Mouse (Mus musculus) heart, postnatal 4 days (tissue): ENCODE measurements around the gene Tnfsf15. TPM values are rescaled to one million over a fixed set of nuclear protein-coding genes. Genes with fewer than 3 reads are reported as not detected.
A peak's percentile ranks its signal among the peaks of the same experiment; 100 is the strongest.

Experiments used
- DNase-seq: peaks from one replicate; pipeline ENCODE4 v3.0.0; 2021
- total RNA-seq, 2 experiments: library from RNA; stranded (reverse); gene quantifications; 2 replicates each; pipeline ENCODE4 v1.2.3; 2021

The Tnfsf15 gene
- total RNA-seq, result under 1 TPM in 1 of 2 experiments, not detected in 1; 0.07 TPM

DNA sequence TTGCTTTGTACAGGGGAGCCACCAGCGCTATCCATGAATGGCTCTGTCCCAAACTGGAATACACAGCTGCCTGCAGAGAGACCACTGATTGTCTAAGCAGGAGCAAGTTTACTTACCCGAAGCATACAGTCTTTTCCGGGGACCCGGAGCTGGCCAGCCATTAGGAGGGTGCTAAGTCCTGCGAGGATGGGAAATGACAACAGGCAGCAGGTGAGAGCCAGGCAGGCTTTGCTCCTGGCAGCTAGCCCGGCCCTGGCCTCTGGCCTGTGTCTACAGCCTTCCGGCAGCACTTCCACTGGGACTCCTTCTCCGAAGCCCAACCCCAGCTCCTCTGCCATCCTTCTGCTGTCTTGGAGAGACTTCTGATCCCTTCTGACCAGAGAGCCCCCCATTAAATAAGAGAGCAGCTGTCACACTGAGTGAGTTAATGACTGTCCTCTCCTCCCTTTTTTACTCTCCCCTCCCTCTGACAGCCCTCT is at the start of gene Tnfsf15:
TSS of gene Tnfsf15 (minus strand) at position 421 of the 479 bp plus-strand sequence.
- DNase-seq, result peak; percentile 74

DNA sequence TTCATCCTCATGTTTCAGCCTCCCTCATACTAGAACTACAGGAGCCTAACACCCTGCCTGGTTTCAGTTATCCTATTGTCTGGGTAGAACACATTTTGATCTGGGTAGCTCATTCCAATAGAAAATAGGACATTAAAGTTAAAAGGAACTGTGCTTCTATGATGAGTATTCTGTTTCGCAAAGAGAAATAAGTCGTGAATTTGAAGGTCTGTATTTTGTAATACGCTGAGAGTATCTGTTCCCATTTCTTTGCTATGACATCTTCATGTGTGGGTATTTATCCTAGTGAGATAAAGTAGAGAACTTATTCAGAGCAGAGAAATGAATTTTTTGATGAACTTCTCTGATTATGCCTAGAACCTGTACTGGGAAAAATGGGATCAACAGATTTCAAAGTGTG is 47.4 kb upstream of the Tnfsf15 start:
- DNase-seq, result no peak

DNA sequence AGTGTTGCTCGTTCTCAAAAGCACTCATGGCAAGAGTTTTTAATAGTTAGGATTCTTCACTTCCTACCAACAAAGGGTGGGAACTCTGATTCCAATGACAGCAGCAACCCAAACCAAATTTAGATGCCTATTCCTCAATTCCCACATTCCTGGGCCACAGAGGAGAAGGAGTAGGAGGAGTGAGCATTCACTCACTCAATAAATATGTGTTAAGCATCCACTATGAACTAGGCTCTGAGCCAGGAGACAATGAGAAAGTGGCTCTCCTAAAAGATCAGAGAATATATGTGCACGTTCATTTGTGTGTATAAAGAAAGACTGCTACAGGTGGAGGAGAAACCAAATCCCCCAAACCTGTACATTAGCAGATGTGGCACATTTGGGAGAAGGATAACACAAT is 40.6 kb upstream of the Tnfsf15 start:
- DNase-seq, result no peak

DNA sequence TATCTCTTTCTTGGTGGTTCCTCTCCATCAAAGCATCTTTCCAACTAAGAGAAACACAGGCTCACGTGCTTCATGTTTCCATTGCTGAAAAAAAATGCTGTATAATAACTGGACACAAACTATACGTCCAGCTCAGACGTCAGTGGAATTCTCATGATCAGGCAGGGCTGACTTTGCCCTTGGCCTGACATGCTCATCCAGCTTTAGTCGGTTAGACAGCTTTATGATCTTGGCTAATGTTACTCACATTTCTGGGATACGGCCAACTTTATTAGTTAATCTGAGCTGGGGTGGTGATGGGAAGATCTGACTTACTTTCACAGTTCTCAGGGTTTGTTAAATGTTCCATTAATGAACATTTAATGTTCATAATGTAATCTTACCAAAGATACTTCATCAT is 38.9 kb upstream of the Tnfsf15 start:
- no peak for DNase-seq

DNA sequence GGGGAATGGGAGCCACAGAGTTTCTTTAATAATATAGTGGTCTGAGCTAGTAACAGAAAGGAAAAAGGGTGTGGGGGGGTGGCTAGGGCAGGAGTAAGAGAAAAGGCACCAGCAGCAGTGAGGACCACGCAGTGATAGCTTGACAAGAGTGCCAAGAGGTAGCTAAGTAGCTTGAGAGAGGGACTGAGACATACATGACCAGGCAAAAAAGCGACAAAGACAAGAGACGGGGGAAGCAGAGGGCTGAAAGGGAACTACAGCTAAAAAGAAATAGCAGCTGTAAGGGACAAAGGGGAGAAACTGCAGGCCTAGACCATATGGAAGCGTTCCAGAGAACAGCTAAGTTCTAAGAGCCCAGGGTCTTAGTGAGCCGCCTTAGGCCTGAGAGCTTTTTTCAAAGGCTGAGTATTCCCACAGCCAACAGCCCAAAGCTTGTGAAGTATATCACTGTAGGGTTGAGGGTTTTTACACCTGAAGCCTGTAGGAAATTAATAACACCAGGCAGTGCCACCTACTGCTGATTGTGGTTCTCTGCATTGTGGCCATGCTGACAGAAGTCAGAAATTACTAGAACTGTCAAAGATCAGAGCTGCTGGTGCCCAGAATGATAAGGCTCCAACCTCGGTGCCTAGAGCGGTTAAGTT is 38.2 kb upstream of the Tnfsf15 start:
- no peak for DNase-seq

DNA sequence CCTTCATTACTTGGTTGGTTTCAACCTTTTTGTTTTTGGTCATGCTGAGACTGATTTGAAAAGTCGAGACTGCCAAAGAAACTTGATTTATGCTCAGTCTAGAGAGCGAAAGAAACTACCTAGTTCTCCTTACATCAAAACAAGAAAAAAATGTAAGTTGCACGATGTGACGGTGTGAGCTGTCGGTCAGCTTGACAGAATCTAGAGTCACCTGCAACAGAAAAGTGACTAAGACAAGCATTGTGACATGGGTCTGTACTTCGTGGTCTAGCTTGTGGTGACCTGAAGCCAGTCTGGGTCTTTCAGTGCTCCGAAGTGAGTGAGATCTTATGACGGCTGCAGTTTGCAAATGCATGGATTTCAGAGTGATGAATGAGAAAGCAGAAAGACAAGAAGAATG is 32.3 kb upstream of the Tnfsf15 start:
- DNase-seq, result no peak

DNA sequence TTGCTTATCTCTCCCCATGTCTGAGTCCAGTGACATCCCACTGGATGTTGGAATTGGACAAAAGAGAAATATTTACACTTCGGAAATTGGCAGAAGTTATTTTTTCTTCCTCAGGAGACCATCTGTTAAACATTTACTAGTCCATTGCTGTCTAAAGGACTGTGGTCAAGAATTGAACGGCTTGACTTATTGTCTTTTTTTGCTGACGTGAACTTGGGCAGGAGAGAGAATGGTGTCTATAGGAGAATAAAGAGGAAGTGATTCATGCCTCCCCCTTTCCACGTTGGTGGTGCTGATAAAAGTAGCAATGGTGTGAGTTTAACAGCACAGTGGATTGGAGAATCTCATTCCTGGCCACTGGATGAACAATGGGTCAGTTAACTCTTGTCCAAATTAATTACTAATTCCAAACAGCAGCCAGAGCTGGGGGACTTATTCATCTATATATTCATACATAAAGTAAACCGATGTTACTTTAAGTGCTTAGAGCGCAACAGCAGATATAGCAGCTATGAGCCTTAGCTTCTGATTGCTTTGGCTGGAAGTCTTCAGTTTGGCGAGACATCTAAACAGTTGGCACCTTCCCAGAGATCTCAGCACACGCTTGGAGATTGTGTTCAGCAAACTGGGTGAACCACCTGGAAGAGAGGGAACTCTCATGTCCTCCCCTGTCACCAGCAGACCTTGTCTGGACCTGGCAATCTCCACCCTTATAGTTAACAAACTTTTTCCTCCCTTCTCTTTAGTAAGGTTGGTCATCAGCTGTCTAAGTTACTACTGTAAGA is 28.6 kb upstream of the Tnfsf15 start:
- DNase-seq, result no peak

DNA sequence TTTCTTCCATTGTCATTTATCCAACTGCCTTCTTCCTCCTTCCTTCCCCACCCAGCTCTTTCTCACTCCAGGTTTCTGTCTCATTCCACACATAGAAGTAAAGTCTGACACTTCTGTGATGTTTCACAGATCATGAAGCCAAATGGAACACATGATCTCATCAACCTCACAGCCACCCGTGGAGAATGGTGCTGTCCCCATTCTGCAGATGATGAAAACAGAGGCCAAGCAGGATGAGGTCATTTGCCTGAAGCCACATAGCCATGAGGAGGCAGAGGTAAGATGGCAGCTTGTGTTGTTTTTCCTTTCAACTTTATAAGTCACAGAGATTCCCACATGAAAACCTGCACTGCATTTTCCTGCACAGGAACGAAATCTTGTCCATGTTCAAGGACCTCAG is 27.6 kb upstream of the Tnfsf15 start:
- DNase-seq, result no peak

DNA sequence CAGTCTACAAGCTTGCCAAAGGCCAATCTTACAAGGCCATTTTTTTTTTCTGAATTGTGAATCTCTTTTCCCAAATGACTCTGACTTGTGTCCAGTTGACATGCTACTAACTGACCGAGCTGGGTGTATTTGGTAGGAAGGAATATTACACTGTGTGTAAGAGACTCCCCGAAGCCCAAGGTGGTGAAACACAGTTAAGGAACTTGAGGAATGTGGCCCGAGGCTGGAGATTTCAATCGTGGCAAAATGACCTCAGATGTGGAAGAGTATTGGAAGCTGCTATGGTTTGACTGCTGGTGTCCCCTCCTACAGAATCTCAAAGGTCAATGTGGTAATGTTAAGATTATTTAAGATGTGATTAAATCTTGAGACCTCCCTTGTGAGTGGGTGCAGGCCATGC is 26.4 kb upstream of the Tnfsf15 start:
- no peak for DNase-seq

DNA sequence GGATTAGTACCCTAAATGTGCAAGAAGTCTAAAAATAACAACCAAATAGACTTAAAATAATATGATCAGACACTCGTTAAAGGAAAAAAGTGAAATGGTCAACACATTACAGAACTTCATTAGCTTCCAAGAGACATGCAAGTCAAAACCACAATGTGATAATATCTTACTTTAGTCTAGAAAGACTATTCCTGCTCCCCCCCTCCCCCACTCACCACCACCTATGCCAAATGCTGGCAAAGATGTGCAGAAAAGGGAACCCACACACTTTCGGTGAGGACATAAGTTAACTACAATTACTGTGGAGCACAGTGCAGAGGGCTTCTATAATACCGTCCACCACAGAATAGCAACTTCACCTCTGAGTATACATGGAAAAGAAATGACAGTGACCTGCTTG is 24.2 kb upstream of the Tnfsf15 start:
- no peak for DNase-seq

DNA sequence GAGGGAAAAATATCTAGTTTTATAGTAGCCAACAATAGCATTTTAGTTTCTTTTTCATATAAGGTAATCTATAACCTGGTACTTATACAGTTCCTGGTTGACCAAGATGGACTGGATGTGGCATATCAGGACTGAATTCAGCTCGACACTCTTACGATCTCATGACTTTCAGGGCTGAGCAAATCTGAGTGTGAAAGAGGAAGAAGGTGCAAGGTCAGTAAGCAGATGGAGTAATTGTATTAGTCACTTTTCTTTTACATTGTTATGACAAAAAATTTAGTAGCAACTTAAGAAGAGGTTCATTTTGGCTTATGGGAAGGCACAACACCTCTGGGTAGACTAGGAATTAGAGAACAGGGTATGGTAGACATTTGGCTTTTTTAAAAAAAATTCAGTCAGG is 20.1 kb upstream of the Tnfsf15 start:
- DNase-seq, result no peak

DNA sequence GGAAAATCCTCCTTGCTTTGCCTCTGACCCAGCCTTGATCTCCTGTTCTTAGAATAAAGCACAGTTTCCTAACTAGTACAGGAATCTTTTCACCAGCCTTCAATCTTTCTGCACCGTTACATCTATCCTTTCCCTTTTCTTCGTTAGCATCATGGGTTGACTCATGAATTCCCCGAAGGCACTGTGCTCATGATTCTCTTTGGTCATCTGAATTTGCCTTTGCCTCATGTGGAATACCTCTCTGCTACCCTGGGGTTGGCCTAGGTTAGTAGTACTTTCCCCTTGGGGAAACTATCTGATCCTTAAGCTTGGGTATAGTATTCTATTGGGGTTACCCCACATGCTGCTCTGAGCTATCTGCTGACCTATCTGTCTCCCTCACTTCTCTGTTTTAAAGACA is 15.0 kb upstream of the Tnfsf15 start:
- DNase-seq, result no peak

DNA sequence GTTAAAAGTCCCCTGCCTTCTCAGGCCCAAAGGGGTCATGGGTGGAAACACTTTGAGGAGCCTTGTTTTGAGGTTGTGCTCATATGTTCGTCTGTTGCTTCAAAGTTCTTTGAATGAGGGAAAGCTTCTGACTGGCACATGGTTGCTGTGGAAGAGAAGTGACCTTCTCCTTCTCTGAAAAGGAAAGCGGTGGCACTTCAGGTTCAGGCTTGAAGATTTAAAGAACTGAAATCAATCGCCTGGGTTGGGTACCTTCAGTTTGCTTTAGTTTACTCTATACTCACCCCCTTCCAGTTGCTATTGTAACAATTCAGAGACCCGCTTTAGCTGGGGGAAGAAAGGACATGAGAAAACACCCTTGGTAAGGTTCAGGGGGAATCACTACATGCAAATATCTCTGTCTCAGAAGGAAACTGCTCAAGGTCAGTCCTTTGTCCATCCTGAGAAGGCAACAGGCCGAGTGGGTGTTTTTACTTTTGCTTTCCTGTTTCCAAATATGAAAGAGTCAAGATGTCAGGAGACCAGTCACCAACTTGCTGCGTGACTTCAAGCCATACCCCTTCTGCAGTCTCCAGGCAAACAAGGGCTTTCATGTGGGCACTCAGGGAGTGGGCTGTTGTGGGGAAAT is 12.7 kb upstream of the Tnfsf15 start:
- no peak for DNase-seq

DNA sequence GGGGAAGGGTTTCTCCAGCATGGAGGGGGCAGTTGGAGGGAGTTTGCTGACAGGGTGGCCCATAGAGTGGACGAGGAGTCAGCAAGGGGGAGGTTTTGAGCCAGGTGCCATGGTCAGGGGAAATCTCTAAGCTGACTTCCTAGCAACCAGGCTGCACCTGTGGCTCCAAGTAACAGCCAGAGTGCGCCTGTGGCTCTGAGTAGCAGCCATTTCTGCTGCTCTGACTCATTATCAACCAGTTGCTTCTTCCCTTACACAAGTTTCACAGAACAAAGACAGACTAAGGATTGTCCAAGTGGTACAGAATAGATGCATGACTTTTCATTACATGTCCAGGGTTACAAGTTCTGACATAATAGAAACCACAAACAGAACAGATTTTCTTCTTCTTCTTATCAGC is 11.2 kb upstream of the Tnfsf15 start:
- DNase-seq, result no peak

DNA sequence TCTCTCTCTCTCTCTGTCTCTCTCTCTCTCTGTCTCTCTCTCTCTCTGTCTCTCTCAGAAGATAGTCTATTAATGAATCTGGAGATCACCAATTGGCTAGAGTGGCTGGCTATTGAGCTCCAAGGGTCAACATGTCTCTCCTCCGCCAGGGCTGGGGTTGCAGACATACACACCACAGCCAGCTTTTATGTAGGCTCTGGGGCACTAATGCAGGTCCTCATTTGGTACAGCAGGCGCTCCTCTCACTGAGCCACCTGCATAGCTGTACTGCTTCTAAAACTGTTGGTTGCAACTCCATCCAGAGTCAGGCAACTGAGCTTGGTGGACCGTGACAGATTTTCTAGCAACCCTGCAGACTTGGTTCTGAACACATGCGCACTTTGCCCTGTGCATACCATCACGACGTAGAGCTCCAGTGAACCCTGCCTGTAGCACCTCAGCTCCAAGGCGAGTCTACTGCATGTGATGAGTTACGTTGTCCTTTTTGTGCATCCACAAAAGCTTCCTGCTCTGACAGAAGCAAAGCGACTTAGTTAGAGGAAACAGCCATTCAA is 9.6 kb upstream of the Tnfsf15 start:
- no peak for DNase-seq

DNA sequence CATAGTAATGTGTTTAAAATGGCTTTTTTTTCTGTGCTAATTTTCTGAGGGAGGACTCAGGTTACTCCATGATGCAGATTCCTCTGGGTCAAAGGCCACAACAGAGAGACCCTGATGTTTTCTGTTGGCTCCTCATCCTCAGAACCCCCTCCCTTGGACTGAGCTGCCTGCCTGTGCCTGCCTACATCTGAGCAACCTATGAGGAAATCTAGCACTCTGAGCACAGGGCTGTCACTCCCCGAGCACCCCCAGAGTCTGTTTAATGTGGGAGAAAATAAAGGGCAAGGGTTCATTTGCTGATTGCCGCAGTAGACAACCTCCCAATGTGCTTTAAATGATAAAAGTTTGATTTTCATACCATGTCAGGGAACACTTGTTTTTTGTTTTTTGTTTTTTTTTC is 8.9 kb upstream of the Tnfsf15 start:
- DNase-seq, result no peak

DNA sequence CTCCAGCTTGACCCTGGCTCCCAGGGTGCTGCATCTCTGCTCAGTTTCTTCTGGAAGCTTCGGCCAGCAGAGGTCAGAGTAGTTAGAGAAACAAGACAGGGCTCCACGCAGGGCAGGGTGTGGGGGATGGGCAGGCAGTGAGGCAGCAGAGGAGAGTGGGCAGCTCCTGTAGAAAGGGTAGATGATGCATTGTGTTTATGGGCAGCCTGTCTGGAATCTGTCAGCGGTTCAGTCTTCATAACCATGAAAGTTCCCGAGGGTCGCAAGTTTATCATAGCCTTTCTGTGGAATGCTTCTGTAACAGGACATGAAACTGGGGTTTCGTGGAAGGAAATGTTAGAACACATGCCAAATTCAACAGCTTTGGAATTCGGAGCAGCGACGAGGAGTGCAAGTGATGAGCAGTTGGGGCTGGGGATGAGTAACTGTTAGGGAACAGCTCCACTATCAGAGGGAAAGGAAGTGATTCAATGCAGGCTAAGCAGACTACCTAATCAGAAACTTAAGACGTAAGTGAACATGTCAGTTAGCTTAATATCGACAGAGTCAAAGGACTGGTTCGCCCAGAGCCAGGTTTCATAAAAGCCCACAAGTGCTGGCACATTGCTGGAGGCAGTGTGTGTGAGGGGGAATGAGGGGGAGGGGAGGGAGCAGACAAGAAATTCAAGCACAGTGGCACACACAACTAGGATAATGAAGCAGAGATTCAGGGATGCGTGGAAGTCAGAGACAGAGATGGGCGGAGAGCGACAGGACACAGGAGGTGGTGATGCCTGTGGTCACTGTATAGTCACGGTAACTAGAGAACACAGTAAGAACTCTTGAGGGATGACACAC is 8.0 kb upstream of the Tnfsf15 start:
- peak; percentile 72 for DNase-seq

DNA sequence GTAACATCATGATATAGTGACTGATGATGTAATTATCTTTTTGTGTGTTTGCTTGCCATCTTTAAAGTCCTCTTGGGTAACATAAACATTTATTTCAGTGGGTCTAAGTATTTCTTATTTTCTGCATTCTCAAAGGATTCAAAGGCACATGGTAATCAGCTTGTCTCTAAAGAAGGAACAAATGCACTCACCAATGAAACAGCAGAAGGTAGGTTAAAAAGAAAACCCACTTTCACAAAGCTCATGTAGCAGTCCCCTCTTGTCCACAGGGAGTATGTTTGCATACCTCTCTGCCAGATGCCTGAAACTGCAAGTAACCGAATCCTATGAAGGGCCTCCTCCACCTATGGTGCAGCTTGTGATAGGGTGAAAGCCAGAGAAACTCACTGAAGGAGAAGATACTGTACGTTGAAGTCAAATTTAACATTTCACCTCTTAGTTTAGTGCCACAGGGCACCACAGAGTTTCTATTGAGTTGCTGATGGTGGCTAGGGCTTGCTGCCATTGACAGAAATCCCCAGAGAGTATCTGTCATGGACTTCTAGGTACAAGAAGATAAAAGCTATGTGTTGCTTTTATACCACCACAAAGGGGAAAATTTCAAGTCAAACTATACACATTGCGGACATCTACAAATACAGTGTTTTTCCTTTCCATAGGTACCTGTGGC is 3.3 kb upstream of the Tnfsf15 start:
- no peak for DNase-seq

DNA sequence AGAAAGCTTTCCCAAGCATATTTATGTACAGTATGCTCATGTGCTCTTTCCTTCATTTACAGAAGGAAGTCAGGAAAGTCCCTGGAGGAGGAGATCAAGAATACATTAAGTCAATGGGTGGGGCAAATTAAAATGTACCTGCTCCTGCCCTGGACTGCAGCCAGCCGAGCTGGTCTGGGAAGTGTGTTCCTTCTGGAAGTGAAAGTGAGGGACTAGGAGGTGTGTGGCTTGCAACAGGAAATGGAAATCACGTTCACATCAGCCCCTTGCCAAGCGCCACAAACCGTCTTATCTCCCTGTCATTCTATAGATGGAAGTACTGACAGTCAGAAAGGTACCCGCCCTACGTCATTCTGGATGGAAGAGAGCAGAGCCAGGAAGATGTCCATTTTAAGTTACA is 358 bp upstream of the Tnfsf15 start:
- no peak for DNase-seq

DNA sequence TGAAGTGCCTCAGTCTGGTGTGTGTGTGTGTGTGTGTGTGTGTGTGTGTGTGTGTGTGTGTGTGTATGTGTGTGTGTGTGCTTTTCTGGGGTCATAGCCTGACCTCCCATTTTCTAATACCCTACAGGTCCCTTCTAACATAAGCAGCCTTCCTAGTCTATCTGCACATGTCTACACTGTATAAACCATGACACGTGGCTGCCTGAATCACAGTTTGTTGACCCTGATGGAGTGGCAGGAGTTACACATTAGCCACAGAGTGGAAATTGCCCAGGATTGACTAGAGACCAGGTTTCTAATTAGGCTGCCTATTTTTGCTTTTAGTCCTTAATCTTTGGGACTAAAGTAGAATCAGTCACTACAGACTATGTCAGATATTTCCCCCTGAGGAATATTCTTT is 1.3 kb downstream of the Tnfsf15 start:
- DNase-seq, result no peak

DNA sequence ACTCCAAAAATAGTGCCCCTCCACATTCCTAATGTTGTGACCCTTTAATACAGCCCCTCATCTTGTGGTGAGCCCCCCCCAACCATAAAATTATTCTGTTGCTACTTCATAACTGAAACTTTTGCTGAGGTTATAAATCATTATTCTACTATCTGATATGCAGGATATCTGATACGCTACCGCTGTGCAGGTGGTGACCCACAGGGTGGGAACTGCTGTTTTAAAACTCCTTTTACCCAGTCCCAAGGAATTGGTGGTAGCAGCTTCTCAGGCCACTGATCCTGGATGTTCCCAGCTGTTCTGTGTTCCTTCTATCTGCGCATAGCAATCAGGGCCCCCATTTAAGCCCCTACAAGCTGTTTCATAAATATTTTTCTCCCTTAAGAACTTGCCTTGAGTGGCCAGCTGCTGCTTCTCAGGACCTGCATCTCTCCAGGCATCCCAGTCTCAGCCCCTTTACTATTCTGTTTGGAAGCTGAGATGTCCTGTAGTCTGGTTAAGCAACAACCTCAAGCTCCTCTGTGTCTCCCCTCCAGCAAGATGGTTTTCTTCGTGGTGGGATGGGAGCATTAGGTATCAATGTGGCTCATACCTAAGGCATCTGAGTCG is 2.0 kb downstream of the Tnfsf15 start:
- no peak for DNase-seq
